Mouse (Mus musculus): ENCODE measurements at regions not wholly inside any gene's neighbourhood (a gene's known extent, or its start where the extent isn't known, plus 50 kb on each side); places are given as distances from the start of the nearest gene placed in this dataset.

- Histone ChIP-seq H3K4me1 (ENCODE audit: control insufficient read depth) (no peaks in the 10 kb centered on the region), H3K4me3 (replicated peaks) (no peak overlapping the region), H3K36me3 (ENCODE audit: control insufficient read depth) (no peaks in the 10 kb centered on the region), H3K9me3 (ENCODE audit: control insufficient read depth, low read length) (no peaks in the 10 kb centered on the region), H3K27me3 (ENCODE audit: control insufficient read depth) (peaks cover 22% of the 10 kb centered on the region)
- TF ChIP-seq GATA1 (IDR thresholded peaks at IDR 0.05; ENCODE audit: low read length), result no peak
- TF ChIP-seq TAL1 (IDR thresholded peaks at IDR 0.05; ENCODE audit: low read length), result no peak
Measured at GRCm38 (mm10) chr19:45288722-45289121, 53.1 kb upstream of the Lbx1 start.

- Histone ChIP-seq H3K36me3 (ENCODE audit: control insufficient read depth) (no peaks in the 10 kb centered on the region), H3K4me1 (ENCODE audit: control insufficient read depth) (no peaks in the 10 kb centered on the region), H3K4me3 (replicated peaks) (no peak overlapping the region), H3K9me3 (ENCODE audit: control insufficient read depth, low read length) (no peaks in the 10 kb centered on the region), H3K27me3 (ENCODE audit: control insufficient read depth) (peaks cover 91% of the 10 kb centered on the region)
- no peak for TF ChIP-seq TAL1 (IDR thresholded peaks at IDR 0.05; ENCODE audit: low read length)
- TF ChIP-seq GATA1 (IDR thresholded peaks at IDR 0.05; ENCODE audit: low read length), result no peak
Measured at GRCm38 (mm10) chr19:45297812-45298211, 62.2 kb upstream of the Lbx1 start.

GRCm38 (mm10) chr19:45299341-45299740, 63.7 kb upstream of the Lbx1 start:
- TF ChIP-seq GATA1 (IDR thresholded peaks at IDR 0.05; ENCODE audit: low read length), result no peak

GRCm38 (mm10) chr19:45299768-45300167, 63.8 kb upstream of the Btrc start:
- Histone ChIP-seq H3K4me1 (ENCODE audit: control insufficient read depth) (no peaks in the 10 kb centered on the region; the same call in 1 of the 2 replicates), H3K36me3 (ENCODE audit: control insufficient read depth) (no peaks in the 10 kb centered on the region), H3K4me3 (replicated peaks) (no peak overlapping the region), H3K9me3 (ENCODE audit: control insufficient read depth, low read length) (no peaks in the 10 kb centered on the region), H3K27me3 (ENCODE audit: control insufficient read depth) (peaks cover 93% of the 10 kb centered on the region)
- no peak for TF ChIP-seq TAL1 (IDR thresholded peaks at IDR 0.05; ENCODE audit: low read length)
- no peak for TF ChIP-seq GATA1 (IDR thresholded peaks at IDR 0.05; ENCODE audit: low read length)

More at GRCm38 (mm10) chr19:45299341-45299740, 63.7 kb upstream of the Lbx1 start:
- Histone ChIP-seq H3K27me3 (ENCODE audit: control insufficient read depth) (peaks cover 93% of the 10 kb centered on the region), H3K36me3 (ENCODE audit: control insufficient read depth) (no peaks in the 10 kb centered on the region), H3K4me3 (replicated peaks) (no peak overlapping the region), H3K9me3 (ENCODE audit: control insufficient read depth, low read length) (no peaks in the 10 kb centered on the region), H3K4me1 (ENCODE audit: control insufficient read depth) (no peaks in the 10 kb centered on the region; the same call in 1 of the 2 replicates)

- TF ChIP-seq TAL1 (IDR thresholded peaks at IDR 0.05; ENCODE audit: low read length) (no peak), GATA1 (IDR thresholded peaks at IDR 0.05; ENCODE audit: low read length) (no peak)
- peaks cover 92% of the 10 kb centered on the region for H3K27me3 ChIP-seq (ENCODE audit: control insufficient read depth)
- H3K4me3 ChIP-seq (replicated peaks), result no peak overlapping the region
- H3K4me1 ChIP-seq (ENCODE audit: control insufficient read depth), result no peaks in the 10 kb centered on the region; the same call in 1 of the 2 replicates
- H3K9me3 ChIP-seq (ENCODE audit: control insufficient read depth, low read length), result no peaks in the 10 kb centered on the region
- no peaks in the 10 kb centered on the region for H3K36me3 ChIP-seq (ENCODE audit: control insufficient read depth)
Measured at GRCm38 (mm10) chr19:45300691-45301431, 62.7 kb upstream of the Btrc start.

GRCm38 (mm10) chr19:45301432-45301732, 62.2 kb upstream of the Btrc start:
- H3K4me1 ChIP-seq (ENCODE audit: control insufficient read depth), result no peaks in the 10 kb centered on the region; the same call in 1 of the 2 replicates
- H3K4me3 ChIP-seq (replicated peaks), result no peak overlapping the region
- H3K9me3 ChIP-seq (ENCODE audit: control insufficient read depth, low read length), result no peaks in the 10 kb centered on the region
- peaks cover 92% of the 10 kb centered on the region for H3K27me3 ChIP-seq (ENCODE audit: control insufficient read depth)
- TF ChIP-seq TAL1 (IDR thresholded peaks at IDR 0.05; ENCODE audit: low read length) (no peak), GATA1 (IDR thresholded peaks at IDR 0.05; ENCODE audit: low read length) (no peak)
- H3K36me3 ChIP-seq (ENCODE audit: control insufficient read depth), result no peaks in the 10 kb centered on the region

GRCm38 (mm10) chr19:45301733-45302547, 61.6 kb upstream of the Btrc start:
- H3K9me3 ChIP-seq (ENCODE audit: control insufficient read depth, low read length), result no peaks in the 10 kb centered on the region
- no peaks in the 10 kb centered on the region for H3K36me3 ChIP-seq (ENCODE audit: control insufficient read depth)
- H3K27me3 ChIP-seq (ENCODE audit: control insufficient read depth), result peaks cover 92% of the 10 kb centered on the region
- TF ChIP-seq GATA1 (IDR thresholded peaks at IDR 0.05; ENCODE audit: low read length) (no peak), TAL1 (IDR thresholded peaks at IDR 0.05; ENCODE audit: low read length) (no peak)
- no peaks in the 10 kb centered on the region; the same call in 1 of the 2 replicates for H3K4me1 ChIP-seq (ENCODE audit: control insufficient read depth)
- H3K4me3 ChIP-seq (replicated peaks), result no peak overlapping the region

- TF ChIP-seq GATA1 (IDR thresholded peaks at IDR 0.05; ENCODE audit: low read length) (no peak), TAL1 (IDR thresholded peaks at IDR 0.05; ENCODE audit: low read length) (no peak)
- Histone ChIP-seq H3K36me3 (ENCODE audit: control insufficient read depth) (no peaks in the 10 kb centered on the region), H3K27me3 (ENCODE audit: control insufficient read depth) (peaks cover 92% of the 10 kb centered on the region), H3K4me1 (ENCODE audit: control insufficient read depth) (no peaks in the 10 kb centered on the region; the same call in 1 of the 2 replicates), H3K9me3 (ENCODE audit: control insufficient read depth, low read length) (no peaks in the 10 kb centered on the region), H3K4me3 (replicated peaks) (no peak overlapping the region)
Measured at GRCm38 (mm10) chr19:45302548-45303241, 60.8 kb upstream of the Btrc start.

GRCm38 (mm10) chr19:45304538-45304937, 59.0 kb upstream of the Btrc start:
- H3K4me1 ChIP-seq (ENCODE audit: control insufficient read depth), result no peaks in the 10 kb centered on the region; the same call in 1 of the 2 replicates
- no peak for TF ChIP-seq GATA1 (IDR thresholded peaks at IDR 0.05; ENCODE audit: low read length)
- H3K9me3 ChIP-seq (ENCODE audit: control insufficient read depth, low read length), result no peaks in the 10 kb centered on the region
- H3K4me3 ChIP-seq (replicated peaks), result no peak overlapping the region
- H3K36me3 ChIP-seq (ENCODE audit: control insufficient read depth), result no peaks in the 10 kb centered on the region
- H3K27me3 ChIP-seq (ENCODE audit: control insufficient read depth), result peaks cover 85% of the 10 kb centered on the region
